Mouse (Mus musculus) frontal cortex, adult 2 months (tissue): Measurements from ENCODE around the gene Parn. TPM values are rescaled to one million over a fixed set of nuclear protein-coding genes. Genes with fewer than 3 reads are reported as not detected.

Experiments used
- DNase-seq, 2 experiments: peaks; one replicate each; pipeline ENCODE4 v3.0.0; 2022; ENCODE audit warnings: low spot score in 1 of 2; ENCODE audit errors: extremely low spot score in 1 of 2
- polyA plus RNA-seq: library from polyadenylated mRNA; depleted of rRNA; stranded (reverse); fragments of >200 nt; gene quantifications from 2 replicates; pipeline ENCODE4 v1.2.3, GENCODE M21; 2012; rRNA removed

The Parn gene
- polyA plus RNA-seq, 1 experiment, result 26.8 TPM

- no peak for DNase-seq
These were observed 174.0 kb downstream of the Parn start for GRCm38 (mm10) chr16:13493981-13494380.

- DNase-seq, result no peak
These were observed 175.0 kb downstream of the Parn start for GRCm38 (mm10) chr16:13492996-13493395.

GRCm38 (mm10) chr16:13491776-13492175 lies 176.2 kb downstream of the Parn start:
- DNase-seq, result no peak

Other genes with a start within 250 kb of the Parn start
- 38.1 and 44.1 TPM in 2 replicates for gene Bfar, start 3.7 kb upstream of the Parn start, polyA plus RNA-seq
- gene 3110001I22Rik, start 3.8 kb upstream of the Parn start, polyA plus RNA-seq, result 2.0 and 2.3 TPM in 2 replicates
- not detected in 2 replicates for gene Pla2g10, start 62.8 kb upstream of the Parn start, polyA plus RNA-seq
- gene Rrn3, start 112.5 kb upstream of the Parn start, polyA plus RNA-seq, result 31.8 and 33.0 TPM in 2 replicates
- gene Ntan1, start 150.7 kb upstream of the Parn start, polyA plus RNA-seq, result 97.1 and 115 TPM in 2 replicates
- gene Pdxdc1, start 235.0 kb upstream of the Parn start, polyA plus RNA-seq, result 71.9 and 72.0 TPM in 2 replicates
- gene Mpv17l, start 235.0 kb upstream of the Parn start, polyA plus RNA-seq, result 45.7 TPM in 2 replicates